Mouse (Mus musculus) kidney, postnatal 25 days (tissue): ENCODE results near the gene Fam196b.

Source experiments
- DNase-seq, 2 experiments: peaks; one replicate each; pipeline ENCODE4 v3.0.0; 2021; ENCODE audit warnings: mixed read lengths in 2 of 2

The Fam196b gene

DNA sequence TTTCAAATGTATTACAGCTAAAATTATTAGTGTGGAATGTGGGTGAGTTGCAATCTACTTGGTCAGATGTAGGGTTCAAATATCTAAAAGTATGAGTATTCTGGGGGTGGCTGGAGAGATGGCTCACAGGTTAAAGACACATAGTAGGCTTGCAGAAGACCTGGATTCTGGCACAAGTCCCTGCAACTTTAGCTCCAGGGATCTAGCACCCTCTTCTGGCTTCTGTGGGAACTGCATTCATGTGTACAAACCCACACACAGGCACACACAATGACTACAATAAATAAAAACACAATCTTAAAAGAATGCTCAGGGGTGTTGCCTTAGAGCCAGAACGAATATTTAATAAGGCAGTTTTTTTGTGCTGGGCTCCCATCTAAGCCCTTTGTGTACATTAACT, 23.3 kb downstream of the Fam196b start:
- DNase-seq = no peak

DNA sequence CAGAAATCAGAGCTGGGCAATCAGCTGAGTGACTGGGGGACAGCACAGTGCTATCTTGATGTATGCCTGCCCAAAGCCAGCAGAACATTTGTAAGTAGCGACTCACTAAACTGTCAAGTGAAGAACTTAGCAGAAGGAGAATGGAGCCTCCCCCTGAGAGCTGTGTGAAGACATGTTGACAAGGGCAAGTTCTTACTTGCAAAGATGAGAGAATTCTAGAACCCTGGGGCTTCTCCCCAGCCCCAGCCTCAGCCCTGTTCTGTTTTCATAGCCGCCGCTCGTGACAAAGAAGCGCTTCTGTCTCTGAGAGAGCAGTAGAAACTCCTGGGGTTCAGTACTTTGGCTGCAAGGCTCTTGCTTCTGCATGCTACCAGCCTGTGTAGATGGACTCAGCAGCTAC, 25.1 kb downstream of the Fam196b start:
- no peak for DNase-seq

DNA sequence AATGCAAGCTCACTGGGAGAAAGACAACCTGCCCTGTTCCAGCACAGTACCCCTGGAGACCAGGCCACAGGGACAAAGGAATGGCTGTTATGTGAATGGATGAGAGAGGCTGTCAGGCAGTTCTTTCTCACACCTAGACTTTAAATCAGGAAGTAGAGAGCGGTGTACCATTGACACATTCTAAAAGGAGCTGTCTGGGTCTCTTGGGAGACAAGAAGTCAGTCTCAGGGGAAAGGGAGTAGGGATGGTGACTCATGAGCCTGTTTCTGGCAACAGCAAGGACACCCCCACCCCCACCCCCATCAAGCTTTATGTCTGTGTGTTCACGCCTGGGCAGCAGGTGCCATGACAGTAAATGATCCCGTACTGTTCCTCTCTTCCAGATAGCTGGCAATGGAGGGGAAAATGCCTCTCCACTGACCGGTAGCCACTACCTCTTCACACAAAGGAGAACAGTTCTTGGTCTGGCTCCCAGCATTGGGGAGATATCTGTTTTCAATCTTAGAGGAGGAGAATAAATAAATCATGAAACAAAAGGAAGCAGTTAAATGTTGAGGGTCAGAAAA, 29.2 kb downstream of the Fam196b start:
- no peak for DNase-seq

DNA sequence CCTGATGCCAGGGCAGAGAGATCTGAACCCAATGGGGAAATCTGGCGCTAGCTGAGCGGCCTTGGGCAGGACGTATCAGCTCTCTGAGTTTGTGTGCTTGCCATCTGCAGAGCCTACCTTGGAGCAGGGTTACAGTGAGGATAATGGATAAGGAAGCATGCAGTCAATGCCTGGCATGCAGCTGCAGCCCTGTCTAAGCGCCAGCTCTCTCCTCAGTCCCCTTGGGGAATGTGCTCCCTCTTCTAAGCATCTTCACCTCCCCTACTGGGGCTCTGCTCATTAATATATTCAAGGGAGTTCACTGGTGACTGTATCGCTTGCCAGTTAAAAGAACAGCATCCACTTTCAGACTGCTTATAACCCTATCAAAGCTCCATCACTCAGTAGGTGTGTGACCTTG, 29.7 kb downstream of the Fam196b start:
- DNase-seq = no peak

DNA sequence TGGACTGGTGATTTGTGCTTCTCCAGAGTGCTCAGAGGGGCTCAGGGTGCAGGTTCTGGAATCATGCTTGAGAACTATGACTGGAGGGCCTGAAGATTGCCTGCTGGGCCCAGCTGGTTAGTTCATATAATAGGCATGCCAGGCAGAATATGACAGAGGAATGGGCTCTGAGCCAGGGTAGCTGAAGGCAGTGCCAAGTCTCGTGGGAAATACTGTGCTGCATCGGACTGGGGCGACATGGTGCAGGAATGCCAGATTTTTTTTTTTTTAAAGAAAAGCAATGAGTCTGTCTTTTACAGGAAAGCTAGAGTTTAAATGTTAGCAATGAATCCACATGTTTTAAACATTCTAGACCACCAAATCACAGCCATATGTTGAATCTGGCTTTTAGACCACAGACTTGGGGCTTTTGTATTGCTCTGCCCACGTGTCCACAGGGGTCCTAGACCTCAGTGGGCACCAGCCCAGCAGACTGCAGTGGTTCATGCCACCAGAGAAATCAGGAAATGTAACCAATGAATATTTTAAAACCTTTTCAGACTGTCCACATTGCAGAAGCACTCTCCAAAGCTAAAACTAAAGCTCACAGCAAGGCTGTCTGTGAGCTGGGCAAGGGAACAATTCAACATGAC, 33.8 kb downstream of the Fam196b start:
- DNase-seq = peak; percentile 46 to 55

DNA sequence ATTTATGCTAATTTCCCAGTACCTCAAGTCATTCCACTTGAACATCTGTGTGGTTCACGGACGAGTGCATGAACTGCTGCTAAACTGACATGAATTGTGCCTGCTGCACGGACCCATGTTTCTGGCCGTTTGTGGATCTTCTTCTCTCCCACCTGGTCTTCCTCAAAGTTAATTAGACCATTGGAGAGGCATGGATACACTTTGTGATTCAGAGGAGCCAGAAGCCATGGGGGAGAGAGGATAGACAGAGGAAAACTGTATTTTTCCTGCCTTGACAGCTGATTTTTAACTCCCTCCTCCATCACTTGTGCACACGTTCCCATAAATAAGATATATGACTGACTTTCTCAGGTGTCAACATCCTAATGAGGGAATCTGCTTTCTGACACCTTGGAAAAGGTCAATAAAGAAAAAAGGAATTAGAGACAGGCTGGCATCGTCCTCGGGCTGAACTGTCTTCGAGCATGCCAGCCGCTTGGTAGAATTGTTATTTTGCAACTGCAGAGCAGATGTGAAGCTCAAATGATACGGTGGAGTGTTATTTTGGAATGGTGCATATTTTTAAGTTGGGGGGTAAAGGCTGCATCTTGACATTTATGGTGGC, 34.9 kb downstream of the Fam196b start:
- no peak for DNase-seq

DNA sequence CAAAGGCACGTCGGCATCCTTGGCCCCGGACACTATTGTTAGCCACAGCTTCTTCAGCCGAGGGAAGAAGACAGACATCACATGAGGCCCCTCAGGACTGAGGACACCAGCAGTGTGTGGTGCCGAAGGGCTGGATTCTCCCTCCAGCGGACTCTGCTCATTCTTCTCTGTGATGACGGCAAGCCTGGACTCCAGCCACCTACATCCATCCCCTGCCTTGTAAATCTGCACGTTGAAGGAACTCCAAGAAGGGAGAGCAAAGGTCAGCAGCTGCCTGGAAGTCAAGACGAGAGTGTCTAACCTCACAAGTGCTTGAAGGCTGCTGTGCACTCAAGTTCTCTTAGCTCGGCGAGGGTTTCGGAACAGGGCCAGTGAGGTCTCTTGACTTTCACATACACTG, 40.8 kb downstream of the Fam196b start:
- peak; percentile 78 to 89 for DNase-seq

DNA sequence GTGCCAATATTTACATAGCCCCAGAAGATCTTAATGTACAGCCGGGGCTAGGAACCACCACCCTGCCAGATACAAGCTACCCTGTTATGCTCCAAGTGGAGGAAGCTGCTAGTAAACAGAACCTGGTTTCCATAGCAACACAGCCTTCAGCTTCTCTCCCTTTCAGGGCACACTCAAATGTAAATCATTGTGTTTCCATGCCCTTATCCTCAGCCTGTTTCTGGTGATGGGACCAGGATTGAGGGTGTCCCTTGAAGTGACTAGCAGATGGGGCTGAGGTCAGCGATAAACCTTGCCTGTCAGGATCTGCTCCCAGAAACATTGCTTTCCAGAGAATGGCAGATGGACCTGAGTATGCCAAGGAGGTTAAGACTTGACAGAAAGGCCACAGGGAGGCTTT, 41.5 kb downstream of the Fam196b start:
- no peak for DNase-seq

DNA sequence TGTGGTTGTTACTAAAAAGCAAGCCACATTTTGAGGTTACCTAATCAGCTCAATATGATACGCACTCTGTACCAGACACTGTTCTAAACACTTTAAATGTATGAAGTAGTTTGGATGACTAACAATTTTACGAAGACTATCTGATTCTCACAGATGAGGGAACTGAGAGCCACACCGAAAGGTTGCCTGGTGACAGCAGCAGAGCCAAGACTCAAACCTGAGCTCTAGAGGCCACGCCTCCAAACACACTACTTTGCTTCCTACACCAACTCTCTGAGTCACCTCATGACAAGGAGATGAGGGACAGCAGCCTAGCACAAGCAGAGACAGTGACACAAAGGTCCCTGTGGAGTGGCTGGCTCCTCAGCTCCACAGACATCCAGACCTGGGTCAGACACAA, 57.6 kb downstream of the Fam196b start:
- DNase-seq = no peak

DNA sequence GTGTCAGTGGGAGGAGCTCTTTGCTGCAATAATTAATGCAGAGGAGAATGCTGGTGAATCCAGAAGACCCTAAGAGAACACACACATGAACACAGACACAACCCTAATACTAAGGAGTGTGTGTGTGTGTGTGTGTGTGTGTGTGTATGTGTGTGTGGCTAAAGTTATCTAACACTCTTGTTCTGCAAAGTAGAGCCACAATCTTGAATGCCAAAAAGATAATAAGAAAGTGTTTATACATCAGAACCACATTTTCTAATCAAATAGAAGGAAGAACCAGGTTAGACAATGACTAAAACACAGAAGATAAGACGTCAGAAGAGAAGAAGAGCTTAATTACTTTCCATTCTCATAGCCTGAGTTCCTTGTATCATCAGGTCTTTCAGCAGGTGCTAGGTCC, 60.9 kb downstream of the Fam196b start:
- DNase-seq = no peak

DNA sequence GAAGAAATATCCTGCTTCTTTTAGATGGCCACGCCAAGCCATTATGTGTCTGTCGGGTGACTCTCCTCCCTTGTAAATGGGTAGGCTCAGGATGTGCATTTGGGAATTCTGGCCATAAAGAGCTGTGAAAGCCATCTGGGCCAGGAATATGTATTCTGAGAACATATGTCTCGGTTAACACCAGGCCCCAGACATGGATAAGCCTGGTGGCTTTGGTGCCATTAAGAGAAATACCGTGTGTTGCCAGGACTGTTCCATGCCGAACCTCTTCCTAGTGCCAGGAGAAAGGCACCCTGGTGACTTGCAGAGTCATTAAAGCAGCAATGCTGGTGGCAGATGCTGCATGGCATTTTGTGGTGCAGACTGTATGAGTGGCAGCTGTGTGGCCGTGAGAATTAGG, 63.0 kb downstream of the Fam196b start:
- no peak for DNase-seq

DNA sequence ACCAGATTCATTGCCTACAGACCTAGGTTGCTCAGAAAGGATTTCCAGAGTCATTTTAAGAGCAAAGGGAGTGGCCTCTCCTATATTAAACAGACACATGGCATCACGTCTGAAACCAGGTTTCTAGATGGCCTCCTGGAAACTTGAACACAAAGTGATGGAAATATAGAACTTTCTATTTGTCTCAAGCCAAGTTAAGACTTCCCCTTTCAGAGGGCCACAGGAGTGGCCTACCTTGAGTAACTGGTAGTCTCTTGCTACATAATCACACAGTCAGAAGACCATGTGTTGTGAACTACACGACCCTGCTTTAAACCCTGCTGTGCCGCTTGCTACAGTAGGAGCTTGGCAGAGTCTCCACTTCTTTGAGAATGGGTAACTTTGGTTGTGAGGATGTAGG, 68.9 kb downstream of the Fam196b start:
- DNase-seq = no peak

DNA sequence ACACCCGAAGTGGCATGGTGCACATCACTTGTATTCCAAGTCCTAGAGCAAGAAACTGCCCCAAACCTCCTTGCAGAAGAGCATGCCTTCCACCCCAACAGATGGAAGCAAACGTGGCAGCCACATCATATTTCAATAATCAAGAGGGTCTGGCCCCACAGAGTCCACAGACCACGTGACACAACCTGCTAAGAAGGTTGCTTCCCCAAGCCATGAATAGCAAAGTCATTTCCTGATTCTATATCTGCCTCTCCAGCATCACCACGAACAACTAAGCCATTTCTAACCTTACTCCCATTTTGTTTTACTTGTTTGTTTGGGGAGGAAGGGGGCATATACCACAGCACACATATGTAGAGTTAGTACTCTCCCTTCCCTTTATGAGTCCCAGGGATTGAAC, 69.6 kb downstream of the Fam196b start:
- DNase-seq = no peak

DNA sequence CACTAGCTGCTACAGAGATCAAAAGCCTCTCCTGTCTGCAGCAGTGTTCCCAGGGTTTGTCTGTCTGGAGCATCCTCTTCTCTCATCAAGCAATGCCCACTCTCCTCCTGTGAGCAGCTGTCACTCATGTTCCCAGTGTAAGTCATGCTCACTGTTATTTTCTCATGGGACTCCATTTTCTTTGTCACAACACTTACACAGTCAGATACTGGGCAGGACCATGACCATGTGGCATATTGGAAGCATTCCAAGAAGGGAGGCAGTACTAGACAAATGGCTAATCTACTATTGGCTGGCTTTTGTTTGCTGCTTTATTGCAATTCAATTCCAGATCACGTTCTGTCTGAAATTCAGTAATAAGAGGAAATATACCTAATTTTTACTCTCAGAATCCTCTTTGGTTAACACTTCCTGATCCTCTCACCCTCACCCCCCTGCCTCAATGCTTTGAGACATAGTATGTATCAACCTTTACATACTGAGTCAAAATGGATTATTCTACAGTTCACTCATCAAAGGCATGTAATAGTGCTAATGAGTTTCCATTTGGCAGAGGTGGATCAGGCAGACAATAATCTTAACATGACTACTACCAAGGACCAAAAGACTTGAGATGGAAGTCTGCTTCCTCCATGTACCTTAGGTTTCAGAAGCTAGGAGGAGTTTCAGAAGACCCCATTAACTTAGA, 70.5 kb downstream of the Fam196b start:
- no peak for DNase-seq

DNA sequence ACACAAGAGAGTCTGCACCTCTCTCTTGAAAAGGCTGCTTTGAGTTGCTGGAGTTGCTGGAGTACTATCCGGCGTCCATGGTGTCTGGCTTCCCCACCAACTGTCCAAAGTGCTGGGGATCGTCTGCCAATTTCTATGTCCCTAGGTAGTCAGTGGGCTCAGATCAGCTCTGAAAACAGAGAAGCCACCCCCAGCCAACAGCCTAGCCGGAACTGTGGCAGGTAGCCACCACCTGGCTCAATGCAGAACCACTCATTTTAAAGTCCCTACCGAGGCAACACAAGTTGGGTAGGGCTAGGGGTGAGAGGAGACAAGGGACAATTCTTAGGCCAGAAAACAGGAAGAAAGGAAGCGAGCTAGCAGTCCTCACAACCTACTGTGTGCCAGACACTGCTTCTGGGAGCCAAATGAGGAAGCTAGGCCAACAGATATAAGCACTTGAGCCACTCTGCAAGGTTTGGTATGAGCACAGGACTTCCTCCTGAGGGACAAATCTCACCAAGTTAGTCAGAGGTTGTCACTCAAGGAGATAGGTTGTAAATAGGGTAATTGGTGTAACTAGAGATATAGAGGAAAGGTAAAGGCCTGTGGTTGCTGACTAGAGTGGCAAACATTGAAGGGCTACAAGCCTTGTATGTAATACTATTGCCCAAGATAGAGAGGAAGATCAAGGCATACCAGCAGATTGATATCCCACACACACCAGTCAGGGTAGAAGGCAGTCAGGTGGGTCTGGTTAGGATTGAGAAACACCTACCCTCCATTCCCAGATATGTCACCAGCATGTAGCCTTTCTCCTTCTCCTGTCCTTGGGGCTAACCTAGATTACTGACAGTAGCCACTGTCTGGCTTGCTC, 74.9 kb downstream of the Fam196b start:
- no peak for DNase-seq

DNA sequence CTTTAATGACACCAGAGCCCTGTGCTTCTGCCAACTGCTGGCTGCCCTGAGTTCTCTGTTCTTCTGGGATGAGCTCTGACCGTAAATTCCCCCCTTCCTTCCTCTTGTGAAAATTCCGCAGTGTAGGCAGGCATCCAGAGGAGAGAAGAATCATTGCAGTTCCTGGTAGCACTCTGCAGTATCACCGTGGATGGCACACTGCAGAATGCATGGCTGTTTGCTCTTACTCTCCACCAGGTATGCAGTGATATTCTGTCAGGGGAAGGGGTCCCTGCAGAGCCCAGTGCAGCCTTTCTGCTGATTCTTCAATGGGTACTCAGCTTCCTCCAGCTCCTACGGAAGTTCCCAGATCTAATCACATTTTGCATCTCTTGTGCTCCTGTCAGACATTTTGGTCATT, 77.5 kb downstream of the Fam196b start:
- no peak for DNase-seq

DNA sequence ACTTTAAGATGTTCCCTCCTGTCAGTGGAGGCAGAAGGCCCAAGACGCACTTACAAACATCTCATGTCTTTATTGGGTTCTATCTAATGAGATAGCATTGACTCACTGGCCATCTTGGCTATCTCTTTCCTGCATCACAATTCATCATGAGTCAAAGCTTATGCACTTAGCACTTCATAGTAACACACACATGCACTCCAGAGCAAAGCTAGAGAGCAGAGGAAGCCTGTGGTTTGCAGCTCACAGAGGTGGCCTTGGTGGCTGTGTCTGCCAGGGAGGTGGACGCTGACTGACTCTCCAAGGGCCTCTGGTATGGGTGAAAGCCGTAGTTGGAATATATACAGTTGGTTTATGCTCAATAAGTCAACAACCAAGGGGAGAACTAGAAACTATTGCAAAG, 81.2 kb downstream of the Fam196b start:
- DNase-seq = no peak

DNA sequence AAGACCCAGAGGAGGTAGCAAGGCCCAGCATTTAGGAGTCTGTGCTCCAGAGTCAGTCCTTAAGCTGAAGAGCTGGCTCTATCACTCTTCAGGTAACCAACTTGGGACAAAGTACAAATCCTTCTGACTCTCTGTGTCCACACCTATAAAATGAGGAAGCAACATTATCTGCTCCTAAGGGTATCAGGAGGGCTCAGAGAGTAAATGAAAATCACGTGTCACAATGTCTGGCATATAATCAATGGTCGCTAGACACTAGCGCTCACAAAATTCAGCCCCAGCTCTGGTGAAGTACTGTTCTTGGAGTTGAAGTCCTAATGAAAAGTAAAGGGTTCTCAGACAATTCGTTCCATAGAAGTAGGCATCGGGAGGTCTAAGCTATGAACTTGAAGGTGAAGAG, 83.0 kb downstream of the Fam196b start:
- no peak for DNase-seq

DNA sequence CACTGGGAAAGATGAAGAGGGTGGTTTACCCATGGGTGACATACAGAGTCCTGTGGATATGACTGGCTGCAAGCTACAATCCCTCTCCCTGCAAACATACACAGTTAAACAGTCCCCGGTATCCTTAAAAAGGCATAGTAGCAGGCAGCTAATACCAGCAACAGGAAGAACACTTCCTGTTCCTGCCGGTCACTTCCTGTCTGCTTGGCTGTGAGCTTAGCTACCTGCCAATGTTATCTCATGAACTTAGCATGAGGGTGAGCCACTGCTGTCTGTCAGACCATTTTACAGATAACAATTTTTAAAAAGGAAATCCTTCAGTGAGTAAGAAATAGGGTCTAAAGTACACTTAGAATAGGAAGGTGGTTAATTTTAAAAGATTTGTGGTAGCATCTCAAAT, 83.9 kb downstream of the Fam196b start:
- DNase-seq = no peak

DNA sequence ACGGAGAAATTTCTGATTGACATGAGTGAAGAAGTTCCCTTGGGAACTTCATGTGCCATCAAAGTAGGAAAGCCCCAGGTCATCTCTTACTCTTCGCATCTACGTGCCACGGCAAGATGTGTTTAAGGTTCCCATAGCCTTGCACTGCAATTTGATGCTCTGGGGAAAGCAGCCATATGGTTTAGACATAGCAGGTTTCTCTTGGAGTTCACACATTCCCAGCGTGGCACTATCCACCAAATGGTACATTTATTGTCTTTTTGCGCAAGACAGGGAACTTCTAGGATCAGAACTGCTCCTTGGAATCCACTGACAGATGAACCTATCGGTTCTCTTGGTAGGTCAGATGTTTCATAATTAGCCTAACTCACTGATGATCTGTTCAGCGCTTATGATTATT, 86.7 kb downstream of the Fam196b start:
- no peak for DNase-seq

DNA sequence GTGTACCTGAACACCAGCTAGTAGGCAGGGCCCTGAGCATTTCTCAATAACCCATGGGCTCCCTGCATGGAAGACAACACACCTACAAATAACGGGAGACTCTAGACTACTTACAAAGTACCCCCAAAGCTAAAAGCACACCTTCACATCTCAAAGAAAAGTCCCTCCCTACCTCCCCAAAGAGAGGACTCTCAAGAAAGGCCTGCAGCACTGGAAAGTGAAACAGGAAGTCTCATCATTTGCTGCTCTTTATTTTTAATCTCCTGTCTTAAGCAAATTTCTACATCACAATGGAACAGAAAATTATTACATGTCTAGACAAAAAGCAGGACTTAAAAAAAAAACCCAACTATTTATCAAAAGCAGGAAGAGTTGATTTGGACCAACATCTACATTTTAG, 90.7 kb downstream of the Fam196b start:
- no peak for DNase-seq

DNA sequence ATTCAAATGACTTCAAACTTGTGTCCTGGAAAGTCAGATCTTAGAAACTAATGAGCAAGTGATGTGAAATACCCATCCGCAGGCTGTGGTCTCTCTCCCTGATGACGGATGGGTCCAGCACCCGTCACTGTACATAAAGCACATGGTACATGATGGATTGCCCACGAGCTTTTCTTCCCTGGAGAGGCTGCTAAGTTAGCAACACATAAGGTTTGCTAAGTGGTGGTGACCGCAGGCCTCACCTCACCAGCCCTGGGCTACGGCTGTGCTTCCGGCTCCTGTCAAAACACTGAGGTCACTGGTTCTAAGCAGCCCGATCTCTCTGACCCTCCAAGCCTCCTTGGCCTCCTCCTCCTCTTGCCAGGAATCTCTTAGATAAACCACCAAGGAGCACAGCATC, 91.7 kb downstream of the Fam196b start:
- no peak for DNase-seq

DNA sequence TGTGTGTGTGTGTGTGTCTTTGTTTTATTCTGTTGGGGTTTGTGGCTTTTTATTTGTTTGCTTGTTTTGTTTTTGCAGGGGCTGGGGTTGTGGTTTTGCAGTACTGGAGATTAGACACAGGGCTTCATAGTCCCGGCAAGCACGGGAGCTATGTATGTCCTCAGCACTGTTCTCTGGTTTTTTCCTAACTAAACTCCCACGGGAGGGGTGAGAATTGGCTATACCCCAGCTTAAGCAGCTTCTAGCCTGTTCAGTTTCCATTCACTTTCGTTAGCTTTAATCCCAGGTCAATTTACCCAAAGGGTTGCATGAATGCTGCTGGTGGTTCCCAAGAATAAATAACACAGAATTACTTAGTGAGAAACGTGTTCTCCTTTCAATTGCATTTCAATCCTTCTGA, 92.2 kb downstream of the Fam196b start:
- DNase-seq = no peak
